Comparison of ENCODE assay signal across 8 mouse cellular contexts in genomic region chr11:72737517-72737916, GRCm38 (mm10). TPM values are rescaled to one million over a fixed set of nuclear protein-coding genes. Genes with fewer than 3 reads are reported as not detected.
A peak's percentile ranks its signal among the peaks of the same experiment; 100 is the strongest.
DNase-seq lines count a peak whose midpoint lies in the region; ATAC-seq and TF ChIP-seq lines count a peak whose summit lies in the region.
"Not testable (repeated sequence)": the region's sequence is repeated elsewhere in the genome, so short reads cannot be mapped to it uniquely, and the experiment has no call there.

No protein-coding gene starts in this region.

- not testable (repeated sequence) for H3K9ac ChIP-seq in embryonic facial prominence, embryonic 11.5 days (replicated peaks; ENCODE audit: low read length); intestine, postnatal 0 days (ENCODE audit: low read depth, low read length); liver, postnatal 0 days (replicated peaks)

- H3K4me3 ChIP-seq in embryonic facial prominence, embryonic 11.5 days (ENCODE audit: low read depth, low read length); intestine, postnatal 0 days (ENCODE audit: low read depth, low read length); liver, postnatal 0 days (ENCODE audit: low read depth, low read length): not testable (repeated sequence)

- H3K4me2 ChIP-seq in embryonic facial prominence, embryonic 11.5 days (ENCODE audit: low read depth, low read length); intestine, postnatal 0 days (replicated peaks; ENCODE audit: low read depth); liver, postnatal 0 days (ENCODE audit: low read depth, low read length): not testable (repeated sequence)

- H3K9me3 ChIP-seq in embryonic facial prominence, embryonic 11.5 days (replicated peaks; ENCODE audit: control insufficient read depth, low read length); intestine, postnatal 0 days (ENCODE audit: control insufficient read depth); liver, postnatal 0 days (ENCODE audit: low read length): not testable (repeated sequence)

- H3K27me3 ChIP-seq in embryonic facial prominence, embryonic 11.5 days (ENCODE audit: control insufficient read depth, insufficient read depth, low read length); intestine, postnatal 0 days (replicated peaks; ENCODE audit: control insufficient read depth, insufficient read depth, low read length); liver, postnatal 0 days (ENCODE audit: insufficient read depth, low read length): not testable (repeated sequence)

- peak; percentile 64 for TF ChIP-seq CTCF in intestine, postnatal 0 days (IDR thresholded peaks at IDR 0.05; ENCODE audit: low read depth)
- peak; percentile 59 for TF ChIP-seq CTCF in liver, postnatal 0 days (IDR thresholded peaks at IDR 0.05; ENCODE audit: low read depth)

- not testable (repeated sequence) for H3K27ac ChIP-seq in embryonic facial prominence, embryonic 11.5 days (replicated peaks; ENCODE audit: low read depth, low read length); intestine, postnatal 0 days (ENCODE audit: low read depth, low read length); liver, postnatal 0 days (ENCODE audit: low read depth)

- H3K4me1 ChIP-seq in embryonic facial prominence, embryonic 11.5 days (ENCODE audit: control insufficient read depth, insufficient read depth, low read length); intestine, postnatal 0 days (replicated peaks; ENCODE audit: control insufficient read depth, insufficient read depth, low read length); liver, postnatal 0 days (ENCODE audit: insufficient read depth): not testable (repeated sequence)

- TF ChIP-seq EP300 in liver, postnatal 0 days (IDR thresholded peaks at IDR 0.05; ENCODE audit: low read depth) = not testable (repeated sequence)

- 87% methylated on average over 5 of the region's 5 CpGs for WGBS in embryonic facial prominence, embryonic 11.5 days
- WGBS in intestine, postnatal 0 days = 81% methylated on average over 5 of the region's 5 CpGs
- WGBS in liver, postnatal 0 days (ENCODE audit: insufficient replicate concordance) = 87% methylated on average over 5 of the region's 5 CpGs

- DNase-seq in CD4-positive, CD25-positive, alpha-beta regulatory T cell, adult 2 months (ENCODE audit: low read depth, low spot score) = peak; percentile 66
- peak; percentile 36 for DNase-seq in T-cell, adult 2 months (ENCODE audit: low spot score)
- DNase-seq in cerebellum, adult 18-20 months = peak; percentile 23 to 32
- peak; percentile 17 for DNase-seq in embryonic facial prominence, embryonic 11.5 days (ENCODE audit: low spot score)
- DNase-seq in liver, postnatal 0 days = not testable (repeated sequence)
- peak; percentile 12 for DNase-seq in retina, embryonic 14.5 days (ENCODE audit: low spot score)
- DNase-seq in thymus, postnatal 36 days = peak; percentile 16 to 28

- ATAC-seq in embryonic facial prominence, embryonic 11.5 days (replicated peaks; ENCODE audit: insufficient number of reproducible peaks, low FRiP score, low TSS enrichment, low read depth); intestine, postnatal 0 days; liver, postnatal 0 days: not testable (repeated sequence)

- not testable (repeated sequence) for H3K36me3 ChIP-seq in embryonic facial prominence, embryonic 11.5 days (replicated peaks; ENCODE audit: control insufficient read depth, insufficient read depth, low read depth, low read length)
- H3K36me3 ChIP-seq in intestine, postnatal 0 days (ENCODE audit: control insufficient read depth, insufficient read depth) = peaks cover 53% of the 10 kb centered on the region
- peaks cover 41% of the 10 kb centered on the region for H3K36me3 ChIP-seq in liver, postnatal 0 days (replicated peaks; ENCODE audit: insufficient read depth, low read length)

RNA-seq across cellular contexts. Expression of gene Ankfy1, which starts 47.7 kb away (rescaled TPM):
- polyA plus RNA-seq in embryonic facial prominence, embryonic 11.5 days (2014; fragmentation: Nextera tagmentation; extraction: Ambion mirVana) = 30.3 and 30.5 TPM in 2 replicates
- 8.3 and 9.0 TPM in 2 replicates for polyA plus RNA-seq in intestine, postnatal 0 days (2015; fragmentation: Nextera tagmentation; extraction: Ambion mirVana)
- 3.8 and 5.0 TPM in 2 replicates for polyA plus RNA-seq in liver, postnatal 0 days (2015; fragmentation: Nextera tagmentation; extraction: Ambion mirVana)

RNA-seq across cellular contexts. Expression of gene Cyb5d2, which starts 58.4 kb away (rescaled TPM):
- 3.0 and 3.4 TPM in 2 replicates for polyA plus RNA-seq in embryonic facial prominence, embryonic 11.5 days (2014; fragmentation: Nextera tagmentation; extraction: Ambion mirVana)
- polyA plus RNA-seq in intestine, postnatal 0 days (2015; fragmentation: Nextera tagmentation; extraction: Ambion mirVana) = 3.1 and 4.0 TPM in 2 replicates
- polyA plus RNA-seq in liver, postnatal 0 days (2015; fragmentation: Nextera tagmentation; extraction: Ambion mirVana) = 4.1 TPM in 2 replicates

RNA-seq across cellular contexts. Expression of gene Zzef1, which starts 58.5 kb away (rescaled TPM):
- 5.9 and 6.1 TPM in 2 replicates for polyA plus RNA-seq in embryonic facial prominence, embryonic 11.5 days (2014; fragmentation: Nextera tagmentation; extraction: Ambion mirVana)
- 13.9 and 17.6 TPM in 2 replicates for polyA plus RNA-seq in intestine, postnatal 0 days (2015; fragmentation: Nextera tagmentation; extraction: Ambion mirVana)
- polyA plus RNA-seq in liver, postnatal 0 days (2015; fragmentation: Nextera tagmentation; extraction: Ambion mirVana) = 3.0 and 3.5 TPM in 2 replicates
